Comparison of ENCODE assay signal across 17 mouse cellular contexts in the genomic region with DNA sequence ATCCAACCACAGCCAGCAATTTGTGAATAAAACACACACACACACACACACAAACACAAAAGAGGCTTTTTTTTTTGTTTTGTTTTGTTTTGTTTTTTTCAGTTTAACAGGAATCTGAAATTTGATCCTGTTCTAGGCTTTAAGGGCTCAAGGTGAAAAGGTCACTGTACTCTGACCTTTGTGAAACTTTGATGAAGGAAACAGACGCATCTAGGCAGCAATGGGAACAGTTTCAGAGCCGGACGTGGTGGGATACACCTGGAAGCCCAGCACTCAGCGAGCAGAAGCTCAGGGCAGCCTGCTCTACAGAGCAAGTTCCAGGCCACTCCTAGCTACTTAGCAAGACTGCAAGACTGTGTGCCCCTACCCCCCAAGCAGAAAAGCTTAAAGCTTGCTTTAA. TPM values are rescaled to one million over a fixed set of nuclear protein-coding genes. Genes with fewer than 3 reads are reported as not detected.
A peak's percentile ranks its signal among the peaks of the same experiment; 100 is the strongest.
DNase-seq lines count a peak whose midpoint lies in the region; ATAC-seq and TF ChIP-seq lines count a peak whose summit lies in the region.
"Had no signal": no experiment of that assay in that cellular context is flagged by ENCODE, and none has a peak within 500 bp of the region (broad histone marks: within the 10 kb centered on the region; RNA-seq: fewer than 3 reads in every experiment).

No protein-coding gene starts in this region.

- peak overlapping the region; percentile 22; the same call in 1 of the 2 replicates for H3K4me2 ChIP-seq in liver, embryonic 11.5 days
- H3K4me2 ChIP-seq in liver, postnatal 0 days (ENCODE audit: low read depth, low read length) = no peak overlapping the region
- peak overlapping the region; percentile 81; the same call in 1 of the 2 replicates for H3K4me2 ChIP-seq in forebrain, embryonic 12.5 days
- H3K4me2 ChIP-seq in hindbrain, embryonic 16.5 days (ENCODE audit: low read length) = no peak overlapping the region; the same call in 1 of the 2 replicates
- H3K4me2 ChIP-seq in myocyte (ENCODE audit: low read depth) = no peak overlapping the region

- no peak for TF ChIP-seq POLR2A in myocyte (IDR thresholded peaks at IDR 0.05; ENCODE audit: insufficient read length, low read depth)

- peaks cover 4% of the 10 kb centered on the region; the same call in 1 of the 2 replicates for H3K9me3 ChIP-seq in liver, embryonic 11.5 days (ENCODE audit: control insufficient read depth, low read length)
- H3K9me3 ChIP-seq in liver, postnatal 0 days (ENCODE audit: low read length) = 0 out of 2 replicates have a peak, but pooled peaks cover 2% of the 10 kb centered on the region
- H3K9me3 ChIP-seq in forebrain, embryonic 12.5 days = peaks cover 5% of the 10 kb centered on the region; the same call in 1 of the 2 replicates
- 0 out of 2 replicates have a peak, but pooled peaks cover 4% of the 10 kb centered on the region for H3K9me3 ChIP-seq in hindbrain, embryonic 16.5 days (ENCODE audit: control insufficient read depth, low read length)

- ATAC-seq in liver, embryonic 11.5 days (replicated peaks; ENCODE audit: low FRiP score) = no peak
- ATAC-seq in liver, postnatal 0 days = no peak
- ATAC-seq in forebrain, embryonic 12.5 days (ENCODE audit: low FRiP score) = no peak
- no peak for ATAC-seq in hindbrain, embryonic 16.5 days
- ATAC-seq: Patski had no signal

- DNase-seq in liver, embryonic 11.5 days (ENCODE audit: low spot score) = no peak
- no peak for DNase-seq in liver, postnatal 0 days
- no peak for DNase-seq in cerebellum, adult 8-10 months
- no peak for DNase-seq in adrenal gland, adult 2 months
- no peak for DNase-seq in cerebellum, adult 9-11 months
- DNase-seq: adrenal gland, postnatal 14 days; gastrocnemius, postnatal 36 days; heart, postnatal 10 days; kidney, adult 9 months had no signal

- no peak for TF ChIP-seq EP300 in liver, postnatal 0 days (IDR thresholded peaks at IDR 0.05; ENCODE audit: low read depth)

- H3K36me3 ChIP-seq in liver, embryonic 11.5 days (ENCODE audit: control insufficient read depth, insufficient read depth, low read length) = no peaks in the 10 kb centered on the region
- no peaks in the 10 kb centered on the region for H3K36me3 ChIP-seq in liver, postnatal 0 days (replicated peaks; ENCODE audit: insufficient read depth, low read length)
- peaks cover 39% of the 10 kb centered on the region for H3K36me3 ChIP-seq in forebrain, embryonic 12.5 days (replicated peaks)
- peaks cover 23% of the 10 kb centered on the region for H3K36me3 ChIP-seq in hindbrain, embryonic 16.5 days (ENCODE audit: control insufficient read depth, insufficient read depth, low read length)
- H3K36me3 ChIP-seq in myocyte (ENCODE audit: control insufficient read depth, insufficient read depth) = no peaks in the 10 kb centered on the region
- H3K36me3 ChIP-seq: lung, embryonic 15.5 days had no signal

- peaks cover 39% of the 10 kb centered on the region for H3K27me3 ChIP-seq in liver, embryonic 11.5 days (replicated peaks; ENCODE audit: control insufficient read depth, insufficient read depth, low read length)
- H3K27me3 ChIP-seq in liver, postnatal 0 days (ENCODE audit: insufficient read depth, low read length) = peaks cover 30% of the 10 kb centered on the region
- H3K27me3 ChIP-seq in forebrain, embryonic 12.5 days = peaks cover 14% of the 10 kb centered on the region
- no peaks in the 10 kb centered on the region for H3K27me3 ChIP-seq in hindbrain, embryonic 16.5 days (replicated peaks; ENCODE audit: control insufficient read depth, insufficient read depth, low read length)
- H3K27me3 ChIP-seq in myocyte (ENCODE audit: control insufficient read depth, insufficient read depth, insufficient read length) = no peaks in the 10 kb centered on the region
- H3K27me3 ChIP-seq: Patski had no signal

- H3K4me3 ChIP-seq in liver, embryonic 11.5 days (ENCODE audit: low read depth, low read length) = no peak overlapping the region
- H3K4me3 ChIP-seq in liver, postnatal 0 days (ENCODE audit: low read depth, low read length) = no peak overlapping the region
- no peak overlapping the region for H3K4me3 ChIP-seq in forebrain, embryonic 12.5 days (replicated peaks)
- no peak overlapping the region for H3K4me3 ChIP-seq in hindbrain, embryonic 16.5 days (ENCODE audit: low read length)
- no peak overlapping the region for H3K4me3 ChIP-seq in myocyte
- H3K4me3 ChIP-seq: lung, embryonic 15.5 days had no signal

- H3K27ac ChIP-seq in liver, embryonic 11.5 days (ENCODE audit: low read depth, low read length) = no peak overlapping the region
- H3K27ac ChIP-seq in liver, postnatal 0 days (ENCODE audit: low read depth) = no peak overlapping the region
- peak overlapping the region; percentile 100 for H3K27ac ChIP-seq in forebrain, embryonic 12.5 days
- H3K27ac ChIP-seq in hindbrain, embryonic 16.5 days (ENCODE audit: low read depth, low read length) = peak overlapping the region; percentile 100
- H3K27ac ChIP-seq: lung, embryonic 15.5 days had no signal

- 13% methylated on average over 4 of the region's 4 CpGs for WGBS in liver, embryonic 11.5 days
- 21% methylated on average over 4 of the region's 4 CpGs for WGBS in liver, postnatal 0 days (ENCODE audit: insufficient replicate concordance)
- 20% methylated on average over 4 of the region's 4 CpGs for WGBS in forebrain, embryonic 12.5 days
- WGBS in hindbrain, embryonic 16.5 days = 25% methylated on average over 4 of the region's 4 CpGs

- no peak overlapping the region for H3K9ac ChIP-seq in liver, embryonic 11.5 days (ENCODE audit: low read depth, low read length)
- no peak overlapping the region; the same call in 1 of the 2 replicates for H3K9ac ChIP-seq in liver, postnatal 0 days (replicated peaks)
- no peak overlapping the region for H3K9ac ChIP-seq in forebrain, embryonic 12.5 days
- no peak overlapping the region for H3K9ac ChIP-seq in hindbrain, embryonic 16.5 days (ENCODE audit: low read depth, low read length)
- H3K9ac ChIP-seq: lung, embryonic 15.5 days had no signal

- H3ac ChIP-seq in myocyte (ENCODE audit: control insufficient read depth, insufficient read length) = no peak overlapping the region

- peaks cover 20% of the 10 kb centered on the region for H3K79me2 ChIP-seq in myocyte (ENCODE audit: control insufficient read depth, insufficient read depth)

- no peak for TF ChIP-seq CTCF in liver, postnatal 0 days (IDR thresholded peaks at IDR 0.05; ENCODE audit: low read depth)

- peaks cover 26% of the 10 kb centered on the region for H3K4me1 ChIP-seq in liver, embryonic 11.5 days (replicated peaks; ENCODE audit: control insufficient read depth, insufficient read depth, low read length)
- H3K4me1 ChIP-seq in liver, postnatal 0 days (ENCODE audit: insufficient read depth) = peaks cover 17% of the 10 kb centered on the region
- peaks cover 47% of the 10 kb centered on the region for H3K4me1 ChIP-seq in forebrain, embryonic 12.5 days
- peaks cover 27% of the 10 kb centered on the region for H3K4me1 ChIP-seq in hindbrain, embryonic 16.5 days (ENCODE audit: control insufficient read depth, insufficient read depth, low read depth, low read length)

RNA-seq across cellular contexts. Expression of gene Zfp428, which starts 1.9 kb away (rescaled TPM):
- 20.3 and 23.0 TPM in 2 replicates for polyA plus RNA-seq in liver, embryonic 11.5 days (2014; fragmentation: Nextera tagmentation; extraction: Ambion mirVana)
- polyA plus RNA-seq in liver, postnatal 0 days (2015; fragmentation: Nextera tagmentation; extraction: Ambion mirVana) = 3.3 and 4.1 TPM in 2 replicates
- polyA plus RNA-seq in forebrain, embryonic 12.5 days (2016; fragmentation: Nextera tagmentation; extraction: Ambion mirVana) = 170 and 182 TPM in 2 replicates
- 272 and 277 TPM in 2 replicates for polyA plus RNA-seq in hindbrain, embryonic 16.5 days (2015; fragmentation: Nextera tagmentation; extraction: Ambion mirVana)
- polyA plus RNA-seq in myocyte (2012; fragmentation: generic; extraction: Trizol) = 30.0 TPM
- 1 to 10 TPM; 4.2 to 7.2 TPM for total RNA-seq in adrenal gland, adult 2 months (2021)
- polyA plus RNA-seq in adrenal gland, adult 2 months (2012; rRNA removed) = 32.1 and 38.3 TPM in 2 replicates

RNA-seq across cellular contexts. Expression of gene AC161166.1, which starts 7.4 kb away (rescaled TPM):
- 0.34 TPM in 1 of 2 replicates, not detected in the other for polyA plus RNA-seq in liver, embryonic 11.5 days (2014; fragmentation: Nextera tagmentation; extraction: Ambion mirVana)
- polyA plus RNA-seq in liver, postnatal 0 days (2015; fragmentation: Nextera tagmentation; extraction: Ambion mirVana) = not detected in 2 replicates
- polyA plus RNA-seq in forebrain, embryonic 12.5 days (2016; fragmentation: Nextera tagmentation; extraction: Ambion mirVana) = 1.6 and 1.7 TPM in 2 replicates
- polyA plus RNA-seq in hindbrain, embryonic 16.5 days (2015; fragmentation: Nextera tagmentation; extraction: Ambion mirVana) = 1.0 and 1.1 TPM in 2 replicates
- polyA plus RNA-seq in myocyte (2012; fragmentation: generic; extraction: Trizol) = 0.10 TPM
- not detected for total RNA-seq in adrenal gland, adult 2 months (2021)
- not detected in 2 replicates for polyA plus RNA-seq in adrenal gland, adult 2 months (2012; rRNA removed)
- total RNA-seq: adrenal gland, postnatal 14 days; gastrocnemius, postnatal 36 days; heart, postnatal 10 days; left cerebral cortex, adult 18-20 months; monocyte, adult 5-6 weeks had no signal
- polyA plus RNA-seq: spleen, adult 2 months had no signal

RNA-seq across cellular contexts. Expression of gene Cadm4, which starts 23.0 kb away (rescaled TPM):
- polyA plus RNA-seq in liver, embryonic 11.5 days (2014; fragmentation: Nextera tagmentation; extraction: Ambion mirVana) = 0.25 and 0.27 TPM in 2 replicates
- 0.17 and 0.46 TPM in 2 replicates for polyA plus RNA-seq in liver, postnatal 0 days (2015; fragmentation: Nextera tagmentation; extraction: Ambion mirVana)
- 32.1 and 38.3 TPM in 2 replicates for polyA plus RNA-seq in forebrain, embryonic 12.5 days (2016; fragmentation: Nextera tagmentation; extraction: Ambion mirVana)
- 47.0 and 68.0 TPM in 2 replicates for polyA plus RNA-seq in hindbrain, embryonic 16.5 days (2015; fragmentation: Nextera tagmentation; extraction: Ambion mirVana)
- 54.4 TPM for polyA plus RNA-seq in myocyte (2012; fragmentation: generic; extraction: Trizol)
- 1 to 10 TPM; 1.7 to 4.7 TPM for total RNA-seq in adrenal gland, adult 2 months (2021)
- polyA plus RNA-seq in adrenal gland, adult 2 months (2012; rRNA removed) = 6.6 and 7.5 TPM in 2 replicates
- total RNA-seq: monocyte, adult 5-6 weeks had no signal

RNA-seq across cellular contexts. Expression of gene Irgq, which starts 25.6 kb away (rescaled TPM):
- 3.5 and 4.1 TPM in 2 replicates for polyA plus RNA-seq in liver, embryonic 11.5 days (2014; fragmentation: Nextera tagmentation; extraction: Ambion mirVana)
- polyA plus RNA-seq in liver, postnatal 0 days (2015; fragmentation: Nextera tagmentation; extraction: Ambion mirVana) = 1.3 and 1.6 TPM in 2 replicates
- 24.7 and 25.2 TPM in 2 replicates for polyA plus RNA-seq in forebrain, embryonic 12.5 days (2016; fragmentation: Nextera tagmentation; extraction: Ambion mirVana)
- 19.2 and 24.7 TPM in 2 replicates for polyA plus RNA-seq in hindbrain, embryonic 16.5 days (2015; fragmentation: Nextera tagmentation; extraction: Ambion mirVana)
- 17.4 TPM for polyA plus RNA-seq in myocyte (2012; fragmentation: generic; extraction: Trizol)
- total RNA-seq in adrenal gland, adult 2 months (2021) = 10 to 100 TPM; 21.2 to 23.7 TPM
- 20.8 and 23.5 TPM in 2 replicates for polyA plus RNA-seq in adrenal gland, adult 2 months (2012; rRNA removed)

RNA-seq across cellular contexts. Expression of gene Pinlyp, which starts 41.0 kb away (rescaled TPM):
- not detected in 2 replicates for polyA plus RNA-seq in liver, embryonic 11.5 days (2014; fragmentation: Nextera tagmentation; extraction: Ambion mirVana)
- polyA plus RNA-seq in liver, postnatal 0 days (2015; fragmentation: Nextera tagmentation; extraction: Ambion mirVana) = 0.13 TPM in 1 of 2 replicates, not detected in the other
- not detected in 2 replicates for polyA plus RNA-seq in forebrain, embryonic 12.5 days (2016; fragmentation: Nextera tagmentation; extraction: Ambion mirVana)
- polyA plus RNA-seq in hindbrain, embryonic 16.5 days (2015; fragmentation: Nextera tagmentation; extraction: Ambion mirVana) = not detected in 2 replicates
- 0.17 TPM for polyA plus RNA-seq in myocyte (2012; fragmentation: generic; extraction: Trizol)
- total RNA-seq in adrenal gland, adult 2 months (2021) = not detected
- not detected in 2 replicates for polyA plus RNA-seq in adrenal gland, adult 2 months (2012; rRNA removed)
- total RNA-seq: adrenal gland, postnatal 14 days; gastrocnemius, postnatal 36 days; heart, postnatal 10 days; left cerebral cortex, adult 18-20 months; monocyte, adult 5-6 weeks had no signal

Comparison
In these comparisons a context has a peak if more than half of its experiments do, and no peak if none do; other contexts are left out.
1. H3K4me2 ChIP-seq: peak in liver, embryonic 11.5 days (single experiment) and forebrain, embryonic 12.5 days (single experiment); none in liver, postnatal 0 days (single experiment), hindbrain, embryonic 16.5 days (single experiment) and myocyte (single experiment).
2. H3K27ac ChIP-seq: peak in forebrain, embryonic 12.5 days (single experiment) and hindbrain, embryonic 16.5 days (single experiment); none in liver, embryonic 11.5 days (single experiment) and liver, postnatal 0 days (single experiment).